Mouse (Mus musculus) heart, postnatal 0 days (tissue): ENCODE results near the gene Nynrin. TPM values are rescaled to one million over a fixed set of nuclear protein-coding genes. Genes with fewer than 3 reads are reported as not detected.

Experiments used
- ATAC-seq: fragments of 200-750 bp; cut with Nextera tagmentation; 2 replicates; pipeline ENCODE4 v1.8.0; 2017; ENCODE audit warnings: low read depth, moderate number of reproducible peaks, moderate library complexity; ENCODE audit not compliant: insufficient read depth
- DNase-seq: peaks from one replicate; pipeline ENCODE4 v3.0.0-alpha.2; 2016; ENCODE audit warnings: low spot score
- H3K27ac ChIP-seq: fragments of 300-500 bp; sonication (generic); 2 replicates; pipeline ENCODE4 v1.5.1; 2014; ENCODE audit warnings: low read depth, mild to moderate bottlenecking
- H3K27me3 ChIP-seq: fragments of 300-500 bp; sonication (generic); 2 replicates; pipeline ENCODE4 v1.6.1; 2014; ENCODE audit warnings: low read length, mixed read lengths; ENCODE audit not compliant: control insufficient read depth, insufficient read depth
- H3K36me3 ChIP-seq: fragments of 300-500 bp; sonication (generic); replicated peaks from 2 replicates; pipeline ENCODE4 v1.6.1; 2014; ENCODE audit warnings: low read length, mixed read lengths; ENCODE audit not compliant: control insufficient read depth, insufficient read depth
- H3K4me1 ChIP-seq: fragments of 300-500 bp; sonication (generic); 2 replicates; pipeline ENCODE4 v1.6.1; 2014; ENCODE audit warnings: antibody characterized with exemption; ENCODE audit not compliant: control insufficient read depth, insufficient read depth
- H3K4me2 ChIP-seq: fragments of 300-500 bp; sonication (generic); 2 replicates; pipeline ENCODE4 v1.6.1; 2014; ENCODE audit warnings: low read depth, mild to moderate bottlenecking, low read length, moderate library complexity
- H3K4me3 ChIP-seq: fragments of 300-500 bp; sonication (generic); 2 replicates; pipeline ENCODE4 v1.5.1; 2014; ENCODE audit warnings: low read depth, low read length
- H3K9ac ChIP-seq: fragments of 300-500 bp; sonication (generic); replicated peaks from 2 replicates; pipeline ENCODE4 v1.6.1; 2014; ENCODE audit warnings: low read depth, low read length, mixed read lengths
- H3K9me3 ChIP-seq: fragments of 300-500 bp; sonication (generic); replicated peaks from 2 replicates; pipeline ENCODE4 v1.6.1; 2016; ENCODE audit warnings: low read length; ENCODE audit not compliant: control insufficient read depth
- CTCF ChIP-seq: IDR thresholded peaks from 2 replicates; pipeline ENCODE4 v1.5.1; 2016; ENCODE audit warnings: antibody characterized with exemption, control low read depth, low read depth
- EP300 ChIP-seq: IDR thresholded peaks from 2 replicates; pipeline ENCODE4 v1.6.1; 2016; ENCODE audit warnings: antibody characterized with exemption, low read depth
- WGBS: fragments of 180-500 bp; shearing (Covaris S2); extraction: QIAGEN DNeasy Blood & Tissue Kit; methylation state at CpG from one replicate; pipeline ENCODE4 v1.1.7; 2014; 5-methylcytosine and 5-hydroxymethylcytosine counted together
- polyA plus RNA-seq: library from polyadenylated mRNA; unstranded; fragments of >200 nt; fragmentation: Nextera tagmentation; extraction: Ambion mirVana; gene quantifications from 2 replicates; pipeline ENCODE4 v1.2.1, GENCODE M21; 2015
- total RNA-seq: library from RNA; depleted of rRNA; stranded (reverse); fragments of >200 nt; gene quantifications from 2 replicates; pipeline ENCODE4 v1.2.3, GENCODE M21; 2014; ENCODE audit warnings: low replicate concordance; rRNA removed

Nynrin gene
- total RNA-seq (27.6 and 29.0 TPM in 2 replicates), polyA plus RNA-seq (3.9 and 4.7 TPM in 2 replicates)

DNA sequence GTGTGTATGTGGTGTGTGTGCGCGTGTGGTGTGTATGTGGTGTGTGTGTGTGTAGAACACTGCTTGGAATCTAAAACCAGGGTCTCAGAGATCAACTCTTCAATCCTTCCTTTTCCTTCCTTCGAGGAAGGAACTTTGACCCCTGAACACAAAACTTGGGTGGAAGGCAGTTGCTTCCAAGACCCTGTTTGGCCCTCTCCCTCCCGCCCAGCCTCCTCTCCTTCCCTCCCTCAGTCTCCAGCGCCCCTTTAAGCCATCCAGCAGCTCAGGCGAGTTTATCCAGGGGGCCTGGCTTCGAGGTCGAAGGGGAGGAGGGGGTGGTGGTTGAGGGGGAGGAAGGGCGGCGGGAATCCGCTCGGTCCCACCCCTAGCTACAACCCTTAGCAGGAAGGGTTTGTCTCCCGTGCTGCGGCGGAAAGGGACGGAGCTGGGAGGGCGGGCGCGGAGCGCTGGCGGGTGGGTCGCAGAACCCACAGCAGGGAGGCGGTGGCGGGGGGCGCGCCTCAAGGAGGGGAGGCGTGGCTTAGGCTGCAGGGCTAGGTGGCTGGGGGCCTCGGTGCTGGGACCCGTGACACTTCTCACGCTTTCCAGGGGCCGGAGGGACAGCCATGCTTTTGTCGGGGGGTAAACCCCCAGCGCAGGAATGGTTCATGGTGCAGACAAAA is at the start of gene Nynrin:
TSS of gene Nynrin (plus strand) at position 390 of the 665 bp plus-strand sequence.
- ATAC-seq, result peak; percentile 90
- H3K4me1 ChIP-seq, result peaks cover 33% of the 10 kb centered on the region
- peak; percentile 79 for DNase-seq
- H3K9me3 ChIP-seq, result no peaks in the 10 kb centered on the region
- no peaks in the 10 kb centered on the region for H3K27me3 ChIP-seq
- peak within 1 kb of the TSS; percentile 79 for H3K4me3 ChIP-seq
- peak within 1 kb of the TSS; percentile 74 for H3K9ac ChIP-seq
- WGBS, result 2% methylated on average over 33 of the region's 33 CpGs
- peak within 1 kb of the TSS; percentile 80 for H3K4me2 ChIP-seq
- H3K36me3 ChIP-seq, result no peaks in the 10 kb centered on the region; the same call in 1 of the 2 replicates
- TF ChIP-seq CTCF (no peak), EP300 (no peak; the same call in 1 of the 2 replicates)
- peak within 1 kb of the TSS; percentile 88 for H3K27ac ChIP-seq

DNA sequence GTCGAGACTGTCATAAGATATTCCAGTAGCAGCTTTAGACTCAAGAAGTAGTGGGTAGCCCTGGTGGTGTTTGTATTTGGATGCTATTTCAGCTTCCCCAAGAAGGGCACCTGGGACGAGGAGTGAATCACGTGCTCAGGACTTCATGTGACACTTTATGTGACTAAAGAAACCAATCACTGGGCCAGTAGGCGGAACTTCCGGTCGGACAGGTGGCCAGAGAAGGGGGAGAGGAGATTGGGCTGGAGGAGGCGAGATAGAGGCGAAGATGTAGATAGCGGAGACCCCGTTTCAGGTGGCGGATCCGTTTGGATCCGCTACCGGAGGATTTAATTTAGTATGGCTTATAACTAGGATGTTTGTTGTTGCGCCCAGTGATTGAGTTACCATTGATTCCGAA is 38.9 kb upstream of the Nynrin start:
- H3K4me3 ChIP-seq, result peak overlapping the region; percentile 49
- peak overlapping the region; percentile 26; the same call in 1 of the 2 replicates for H3K9ac ChIP-seq
- no peaks in the 10 kb centered on the region for H3K27me3 ChIP-seq
- H3K4me1 ChIP-seq, result peaks cover 3% of the 10 kb centered on the region; the same call in 1 of the 2 replicates
- 31% methylated on average over 16 of the region's 16 CpGs for WGBS
- TF ChIP-seq CTCF (no peak), EP300 (no peak)
- H3K9me3 ChIP-seq, result no peaks in the 10 kb centered on the region
- peak; percentile 56 for DNase-seq
- H3K27ac ChIP-seq, result 0 out of 2 replicates have a peak overlapping the region, but pooled peaks have one; percentile 40
- H3K4me2 ChIP-seq, result peak overlapping the region; percentile 68
- ATAC-seq, result peak; percentile 67; the same call in 1 of the 2 replicates
- no peaks in the 10 kb centered on the region for H3K36me3 ChIP-seq

DNA sequence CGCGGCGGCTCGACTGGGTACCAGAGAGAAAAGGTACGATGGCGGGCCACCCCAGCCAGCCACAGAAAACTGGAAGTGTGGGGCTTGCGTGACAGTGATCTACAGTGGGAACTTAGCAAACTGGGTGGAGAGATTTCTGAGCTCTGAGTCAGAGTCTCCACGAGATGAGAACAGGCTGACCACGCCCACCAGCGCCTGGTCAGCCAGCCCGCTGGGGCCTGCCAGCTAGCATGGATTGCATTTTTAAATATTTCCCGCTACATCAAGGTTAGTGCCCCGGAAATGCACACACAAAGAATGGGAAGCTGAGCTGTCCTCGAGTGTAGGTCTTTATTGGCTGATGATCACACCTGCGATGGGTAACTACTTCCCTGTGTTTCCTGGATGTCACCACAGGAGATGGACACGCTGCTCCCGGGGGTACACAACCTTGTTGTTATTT is 38.5 kb upstream of the Nynrin start:
- Histone ChIP-seq H3K27ac (0 out of 2 replicates have a peak overlapping the region, but pooled peaks have one; percentile 40), H3K36me3 (no peaks in the 10 kb centered on the region), H3K4me3 (peak overlapping the region; percentile 49), H3K9me3 (no peaks in the 10 kb centered on the region), H3K4me2 (peak overlapping the region; percentile 68), H3K27me3 (no peaks in the 10 kb centered on the region), H3K4me1 (peaks cover 3% of the 10 kb centered on the region; the same call in 1 of the 2 replicates), H3K9ac (peak overlapping the region; percentile 26; the same call in 1 of the 2 replicates)
- no peak for TF ChIP-seq EP300
- no peak for TF ChIP-seq CTCF
- DNase-seq (peak; percentile 54), ATAC-seq (peak; percentile 76)
- WGBS, result 17% methylated on average over 17 of the region's 17 CpGs

DNA sequence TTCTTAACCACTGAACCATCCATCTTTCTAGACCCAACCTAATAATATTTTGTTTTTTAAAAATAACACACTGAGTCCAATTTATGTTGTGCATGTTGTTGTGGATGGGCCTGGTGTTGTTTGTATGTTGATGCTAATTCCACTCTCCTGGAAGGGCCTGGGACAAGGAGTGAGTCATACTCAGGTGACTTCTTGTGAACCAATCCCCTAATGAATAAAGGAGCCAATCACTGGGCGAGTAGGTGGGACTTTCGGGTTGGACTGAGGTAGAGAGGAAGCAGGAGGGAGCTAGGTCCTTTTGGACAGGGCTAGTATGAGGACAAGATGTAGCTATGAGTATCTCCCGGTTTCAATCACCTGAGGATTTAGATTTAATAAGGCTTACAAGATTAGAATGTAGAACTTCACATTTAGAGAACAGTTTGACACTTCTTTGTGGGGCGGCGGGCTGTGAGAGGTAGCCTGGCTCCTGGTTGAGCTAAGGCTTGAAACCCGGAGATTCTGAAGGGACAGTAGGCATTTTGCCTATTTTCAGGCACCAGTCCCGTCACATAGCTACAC is 33.9 kb upstream of the Nynrin start:
- no peaks in the 10 kb centered on the region for H3K36me3 ChIP-seq
- peaks cover 12% of the 10 kb centered on the region for H3K4me1 ChIP-seq
- H3K9ac ChIP-seq, result no peak overlapping the region
- H3K27ac ChIP-seq, result no peak overlapping the region
- H3K9me3 ChIP-seq, result no peaks in the 10 kb centered on the region
- ATAC-seq, result no peak
- WGBS, result 75% methylated on average over 7 of the region's 7 CpGs
- H3K27me3 ChIP-seq, result peaks cover 4% of the 10 kb centered on the region; the same call in 1 of the 2 replicates
- no peak for TF ChIP-seq EP300
- TF ChIP-seq CTCF, result no peak
- H3K4me2 ChIP-seq, result no peak overlapping the region
- DNase-seq, result no peak
- H3K4me3 ChIP-seq, result no peak overlapping the region

DNA sequence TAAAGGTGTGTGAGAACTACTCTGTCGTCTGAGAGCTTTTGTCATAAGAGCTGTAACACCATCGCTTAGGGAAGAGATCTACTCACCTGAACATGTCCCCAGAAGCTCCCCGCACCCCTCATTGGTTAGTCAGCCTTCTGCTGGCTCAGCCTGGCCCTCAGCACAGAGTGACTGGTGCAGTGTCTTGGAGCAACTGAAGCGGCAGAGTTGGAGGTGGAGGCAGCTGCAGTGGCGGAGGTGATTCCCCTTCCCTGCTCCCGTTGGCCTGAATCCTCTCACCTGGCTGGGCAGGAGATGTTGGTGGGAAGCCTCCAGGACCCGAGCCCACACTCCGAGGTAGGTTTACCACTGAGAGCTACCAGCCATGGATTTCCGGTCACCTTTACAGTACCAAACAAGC is 33.2 kb upstream of the Nynrin start:
- no peak for ATAC-seq
- Histone ChIP-seq H3K9me3 (no peaks in the 10 kb centered on the region), H3K36me3 (no peaks in the 10 kb centered on the region), H3K27me3 (peaks cover 10% of the 10 kb centered on the region; the same call in 1 of the 2 replicates), H3K4me2 (no peak overlapping the region), H3K9ac (no peak overlapping the region), H3K4me1 (peaks cover 16% of the 10 kb centered on the region), H3K27ac (no peak overlapping the region), H3K4me3 (no peak overlapping the region)
- no peak for TF ChIP-seq CTCF
- no peak for TF ChIP-seq EP300
- WGBS, result 77% methylated on average over 9 of the region's 9 CpGs
- DNase-seq, result no peak
